Mouse (Mus musculus) CH12.LX (cell line): ENCODE measurements around the gene Dusp10. TPM values are rescaled to one million over a fixed set of nuclear protein-coding genes. Genes with fewer than 3 reads are reported as not detected.

Experiments used
- DNase-seq: peaks from one replicate; pipeline ENCODE4 v3.0.0-alpha.2; 2013; ENCODE audit errors: extremely low read depth
- H3K27ac ChIP-seq: 2 replicates; pipeline ENCODE4 v1.5.1; 2012; ENCODE audit warnings: low read depth, mild to moderate bottlenecking, control low read depth, moderate library complexity; ENCODE audit not compliant: insufficient read depth
- H3K27me3 ChIP-seq: replicated peaks from 2 replicates; pipeline ENCODE3; 2012; ENCODE audit warnings: inconsistent platforms
- H3K36me3 ChIP-seq, 2 experiments: replicated peaks in 1 of 2; 2 replicates each; pipeline versions ENCODE3 to v1.6.1; 2012; ENCODE audit warnings: inconsistent platforms in 1 of 2, low read length in 1 of 2, mild to moderate bottlenecking in 1 of 2, mixed read lengths in 1 of 2, moderate library complexity in 1 of 2; ENCODE audit not compliant: control insufficient read depth in 1 of 2, insufficient read depth in 1 of 2
- H3K4me1 ChIP-seq, 2 experiments: 2 replicates each; pipeline ENCODE4 v1.6.1; 2012; ENCODE audit warnings: inconsistent platforms in 1 of 2, moderate library complexity in 1 of 2; ENCODE audit not compliant: insufficient read depth in 2 of 2, control insufficient read depth in 1 of 2
- H3K4me2 ChIP-seq: 2 replicates; pipeline ENCODE4 v1.6.1; 2012; ENCODE audit warnings: low read depth, mild to moderate bottlenecking, control low read depth; ENCODE audit not compliant: poor library complexity, insufficient read depth, severe bottlenecking
- H3K4me3 ChIP-seq, 3 experiments: fragments of 150-350 bp in 1 of 3; sonication (generic) in 1 of 3; replicated peaks in 1 of 3; 2 replicates each; pipeline versions ENCODE3 to v1.5.1; 2011 to 2012; ENCODE audit warnings: low read depth in 2 of 3, low read length in 2 of 3, mild to moderate bottlenecking in 2 of 3, moderate library complexity in 2 of 3, control low read depth in 1 of 3, improper control_type of control experiment in 1 of 3, inconsistent platforms in 1 of 3, mixed read lengths in 1 of 3; ENCODE audit not compliant: poor library complexity in 1 of 3
- H3K79me2 ChIP-seq: replicated peaks from 2 replicates; pipeline ENCODE4 v1.6.1; 2012; ENCODE audit warnings: mild to moderate bottlenecking, moderate library complexity; ENCODE audit not compliant: control insufficient read depth, poor library complexity, insufficient read depth, severe bottlenecking; ENCODE audit errors: extremely low read depth
- H3K9ac ChIP-seq: 2 replicates; pipeline ENCODE4 v1.6.1; 2012; ENCODE audit warnings: low read depth, mild to moderate bottlenecking, control low read depth, moderate library complexity; ENCODE audit not compliant: insufficient read depth
- H3K9me3 ChIP-seq: replicated peaks from 2 replicates; pipeline ENCODE3; 2012; ENCODE audit warnings: low read length, inconsistent platforms, mixed read lengths
- BHLHE40 ChIP-seq: IDR thresholded peaks from 2 replicates; pipeline ENCODE4 v1.6.1; 2011; ENCODE audit warnings: mild to moderate bottlenecking, low read depth, low read length, improper control_type of control experiment
- ELF1 ChIP-seq: IDR thresholded peaks from 2 replicates; pipeline ENCODE4 v1.6.1; 2014; ENCODE audit warnings: low read depth, mild to moderate bottlenecking, inconsistent platforms, low read length, improper control_type of control experiment
- ETS1 ChIP-seq: conservative IDR thresholded peaks from 2 replicates; pipeline ENCODE4 v1.6.1; 2012; ENCODE audit warnings: low read depth, mild to moderate bottlenecking, inconsistent platforms, low read length, improper control_type of control experiment, moderate library complexity
- IRF4 ChIP-seq: IDR thresholded peaks from 2 replicates; pipeline ENCODE4 v1.6.1; 2014; ENCODE audit warnings: low read depth, mild to moderate bottlenecking, inconsistent platforms, low read length, improper control_type of control experiment
- JUND ChIP-seq: conservative IDR thresholded peaks from 2 replicates; pipeline ENCODE4 v1.6.1; 2011; ENCODE audit warnings: low read depth, low read length, improper control_type of control experiment
- MAX ChIP-seq: IDR thresholded peaks from 2 replicates; pipeline ENCODE4 v1.6.1; 2011; ENCODE audit warnings: low read length, improper control_type of control experiment
- MAZ ChIP-seq: IDR thresholded peaks from 2 replicates; pipeline ENCODE4 v1.6.1; 2012; ENCODE audit warnings: low read depth, mild to moderate bottlenecking, inconsistent platforms, low read length, improper control_type of control experiment, moderate library complexity
- MEF2A ChIP-seq: IDR thresholded peaks from 2 replicates; pipeline ENCODE4 v1.6.1; 2014; ENCODE audit warnings: low read depth, mild to moderate bottlenecking, inconsistent platforms, low read length, improper control_type of control experiment, borderline replicate concordance
- MXI1 ChIP-seq: IDR thresholded peaks from 2 replicates; pipeline ENCODE4 v1.6.1; 2011; ENCODE audit warnings: mild to moderate bottlenecking, low read depth, low read length, improper control_type of control experiment
- NELFE ChIP-seq: IDR thresholded peaks from 2 replicates; pipeline ENCODE4 v1.6.1; 2011; ENCODE audit warnings: low read depth, low read length, improper control_type of control experiment
- NRF1 ChIP-seq: IDR thresholded peaks from 2 replicates; pipeline ENCODE4 v1.6.1; 2014; ENCODE audit warnings: low read depth, mild to moderate bottlenecking, inconsistent platforms, low read length, improper control_type of control experiment, moderate library complexity
- PAX5 ChIP-seq: IDR thresholded peaks from 2 replicates; pipeline ENCODE4 v1.6.1; 2012; ENCODE audit warnings: low read length, inconsistent platforms, mixed read lengths
- RCOR1 ChIP-seq: conservative IDR thresholded peaks from 2 replicates; pipeline ENCODE4 v1.6.1; 2012; ENCODE audit warnings: low read depth, mild to moderate bottlenecking, inconsistent platforms, low read length, improper control_type of control experiment
- SIN3A ChIP-seq: IDR thresholded peaks from 2 replicates; pipeline ENCODE4 v1.6.1; 2012; ENCODE audit warnings: low read length, improper control_type of control experiment, inconsistent platforms
- SMC3 ChIP-seq: IDR thresholded peaks from 2 replicates; pipeline ENCODE4 v1.6.1; 2011; ENCODE audit warnings: low read depth, low read length, improper control_type of control experiment
- TBP ChIP-seq: conservative IDR thresholded peaks from 2 replicates; pipeline ENCODE4 v1.6.1; 2011; ENCODE audit warnings: low read depth, low read length, improper control_type of control experiment
- ZC3H11A ChIP-seq: IDR thresholded peaks from 2 replicates; pipeline ENCODE4 v1.6.1; 2012; ENCODE audit warnings: low read depth, mild to moderate bottlenecking, inconsistent platforms, low read length, improper control_type of control experiment
- dilution Hi-C: fragments of 300-500 bp; cut with MboI; formaldehyde crosslinking; loops from 2 replicates; pipeline ENCODE4 v1.14.3; 2020; ENCODE audit warnings: low sequenced_read_pairs; ENCODE audit not compliant: extremely low pct_unique_long_range_greater_than_20kb, extremely low pct_ligation_motif_present
- in situ Hi-C: fragments of 300-500 bp; cut with MboI; formaldehyde crosslinking; loops from 3 replicates; pipeline ENCODE4 v1.14.3; 2019; ENCODE audit warnings: low sequenced_read_pairs, low pct_ligation_motif_present, low pct_unique_long_range_greater_than_20kb, mixed read lengths
- polyA plus RNA-seq: library from polyadenylated mRNA; unstranded; fragments of >175 nt; gene quantifications from 2 replicates; pipeline ENCODE4 v1.2.1, GENCODE M21; 2012; ENCODE audit warnings: low read depth; ENCODE audit not compliant: insufficient read length
- total RNA-seq, 2 experiments: library from RNA; depleted of rRNA; stranded (reverse); fragments of 300-350 nt in 1 of 2; fragments of >200 nt in 1 of 2; gene quantifications; 2 replicates each; pipeline ENCODE4 v1.2.3; 2012 to 2014

Dusp10 gene
- total and polyA plus RNA-seq, 3 experiments, result 2.8 to 16.1 (median 14.2) TPM

DNA sequence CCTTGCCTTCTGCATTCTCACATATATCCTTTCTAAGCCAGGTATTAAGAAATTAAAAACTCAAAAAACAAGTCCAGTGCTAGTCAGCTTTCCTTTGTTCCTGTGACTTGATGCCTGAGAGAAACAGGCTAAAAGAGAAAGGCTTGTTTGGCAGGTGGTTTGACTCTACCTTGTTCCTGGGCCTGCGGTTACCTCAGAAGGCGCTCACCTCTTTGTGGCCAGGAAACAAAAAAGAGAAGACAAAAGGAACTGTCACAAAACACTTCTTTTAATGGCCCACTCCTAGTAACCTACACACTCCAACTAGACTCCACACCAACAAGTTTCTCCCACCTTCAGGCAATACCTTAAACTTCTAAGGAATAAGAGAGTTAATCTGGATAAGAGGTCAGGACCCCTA is 11.5 kb downstream of the Dusp10 start:
- H3K4me2 ChIP-seq, result no peak overlapping the region
- H3K9ac ChIP-seq, result no peak overlapping the region
- H3K79me2 ChIP-seq, result no peaks in the 10 kb centered on the region
- peaks cover 0 to 43% of the 10 kb centered on the region in 2 experiments; a peak in 2 of 4 replicates for H3K4me1 ChIP-seq
- DNase-seq, result no peak
- H3K36me3 ChIP-seq, result no peaks in the 10 kb centered on the region
- dilution Hi-C loops, result no loop called here
- in situ Hi-C loops, result loop anchor here (25.0 kb wide), 2 partner anchors 213 to 362 kb away; no protein-coding TSS in a partner anchor
- H3K27me3 ChIP-seq, result no peaks in the 10 kb centered on the region
- H3K4me3 ChIP-seq, result no peak overlapping the region
- H3K27ac ChIP-seq, result no peak overlapping the region
- TF ChIP-seq SMC3, result no peak
- no peak for TF ChIP-seq ETS1
- no peak for TF ChIP-seq PAX5
- TF ChIP-seq ZC3H11A, result no peak
- no peak for TF ChIP-seq IRF4
- TF ChIP-seq MAZ, result no peak
- no peak for TF ChIP-seq ELF1
- TF ChIP-seq BHLHE40, result no peak
- TF ChIP-seq MEF2A, result no peak
- TF ChIP-seq NRF1, result no peak
- no peak for TF ChIP-seq RCOR1
- no peak for TF ChIP-seq MXI1
- H3K9me3 ChIP-seq, result no peaks in the 10 kb centered on the region

DNA sequence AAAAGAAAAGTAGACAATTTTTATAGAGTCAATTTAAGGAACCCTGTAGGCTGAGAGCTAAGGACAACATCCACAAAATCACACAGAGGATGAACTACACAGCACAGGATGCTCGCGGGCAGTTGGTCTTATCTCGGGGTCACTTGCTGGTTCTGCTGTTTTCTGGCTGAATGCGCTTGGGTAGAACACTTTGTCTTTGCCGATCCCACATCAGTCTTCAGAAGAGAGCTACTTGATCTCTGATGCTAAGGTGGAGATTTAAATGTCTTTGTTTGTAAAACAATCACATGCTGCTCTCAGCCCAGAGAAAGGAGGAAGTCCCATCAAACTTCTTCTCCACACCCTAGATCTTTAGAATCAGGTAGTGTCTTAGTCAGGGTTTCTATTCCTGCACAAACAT is 12.0 kb downstream of the Dusp10 start:
- Histone ChIP-seq H3K9ac (no peak overlapping the region), H3K36me3 (no peaks in the 10 kb centered on the region), H3K79me2 (no peaks in the 10 kb centered on the region), H3K27ac (no peak overlapping the region), H3K4me2 (no peak overlapping the region), H3K4me1 (peaks cover 0 to 39% of the 10 kb centered on the region in 2 experiments; a peak in 2 of 4 replicates), H3K9me3 (no peaks in the 10 kb centered on the region), H3K4me3 (no peak overlapping the region), H3K27me3 (no peaks in the 10 kb centered on the region)
- in situ Hi-C loops, result loop anchor here (25.0 kb wide), 2 partner anchors 212 to 363 kb away; no protein-coding TSS in a partner anchor
- no peak for TF ChIP-seq SIN3A
- TF ChIP-seq MXI1, result no peak
- TF ChIP-seq NELFE, result no peak
- DNase-seq, result no peak
- dilution Hi-C loops, result no loop called here

DNA sequence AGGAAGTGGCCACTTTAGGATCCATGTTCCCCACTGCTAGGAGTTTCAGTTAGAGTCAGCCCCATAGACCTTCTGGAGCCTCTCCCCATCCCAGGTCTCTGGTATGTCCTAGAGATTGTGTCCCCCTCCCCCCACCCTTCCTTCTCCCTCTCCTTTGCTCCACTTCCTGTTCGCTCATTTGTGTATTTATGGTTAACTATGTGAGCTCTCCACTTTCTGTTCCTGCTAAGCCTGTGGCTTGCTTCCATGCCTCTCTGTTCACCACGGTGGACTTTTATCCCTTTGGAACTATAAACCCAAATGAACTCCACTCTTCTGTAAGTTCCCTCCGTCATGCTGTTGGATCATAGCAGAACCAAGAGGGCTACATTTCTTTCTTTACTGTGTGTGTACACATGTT is 13.9 kb downstream of the Dusp10 start:
- no peak for TF ChIP-seq ELF1
- TF ChIP-seq TBP, result no peak
- no peak for TF ChIP-seq SIN3A
- TF ChIP-seq BHLHE40, result no peak
- TF ChIP-seq SMC3, result no peak
- TF ChIP-seq JUND, result no peak
- no peak for TF ChIP-seq MEF2A
- TF ChIP-seq MAX, result no peak
- no peak overlapping the region for H3K4me3 ChIP-seq
- no peaks in the 10 kb centered on the region for H3K9me3 ChIP-seq
- DNase-seq, result no peak
- H3K9ac ChIP-seq, result no peak overlapping the region
- dilution Hi-C loops, result no loop called here
- no peaks in the 10 kb centered on the region for H3K79me2 ChIP-seq
- in situ Hi-C loops, result loop anchor here (25.0 kb wide), 2 partner anchors 210 to 365 kb away; no protein-coding TSS in a partner anchor
- H3K36me3 ChIP-seq, result no peaks in the 10 kb centered on the region
- no peak overlapping the region for H3K4me2 ChIP-seq
- no peak overlapping the region for H3K27ac ChIP-seq
- H3K27me3 ChIP-seq, result no peaks in the 10 kb centered on the region
- peaks cover 0 to 46% of the 10 kb centered on the region in 2 experiments; a peak in 2 of 4 replicates for H3K4me1 ChIP-seq
